Mouse (Mus musculus): ENCODE data around the gene Olfr652.

Olfr652 gene

DNA sequence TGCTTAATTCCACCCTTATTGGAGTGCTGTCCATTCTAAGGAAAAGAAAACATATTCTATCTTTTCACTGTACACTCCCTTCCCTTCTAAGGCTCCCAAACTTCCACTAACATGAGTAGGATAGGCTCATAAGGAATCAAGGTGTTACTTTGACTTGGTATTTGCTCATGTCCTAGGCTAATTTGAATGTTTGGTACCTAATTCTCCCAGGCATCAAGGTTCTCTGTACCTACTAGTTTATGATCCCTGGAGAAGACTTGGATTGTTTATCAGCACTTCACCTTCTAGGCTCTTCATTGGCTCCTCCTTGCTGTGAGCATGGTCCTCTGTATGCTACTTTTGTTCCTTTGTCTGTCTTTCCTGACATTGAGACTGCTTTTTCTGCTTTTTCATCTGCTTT lies at the start of gene Olfr652:
Olfr652 (plus strand) TSS at position 301 of the 400 bp plus-strand sequence.
- no peak for DNase-seq

DNA sequence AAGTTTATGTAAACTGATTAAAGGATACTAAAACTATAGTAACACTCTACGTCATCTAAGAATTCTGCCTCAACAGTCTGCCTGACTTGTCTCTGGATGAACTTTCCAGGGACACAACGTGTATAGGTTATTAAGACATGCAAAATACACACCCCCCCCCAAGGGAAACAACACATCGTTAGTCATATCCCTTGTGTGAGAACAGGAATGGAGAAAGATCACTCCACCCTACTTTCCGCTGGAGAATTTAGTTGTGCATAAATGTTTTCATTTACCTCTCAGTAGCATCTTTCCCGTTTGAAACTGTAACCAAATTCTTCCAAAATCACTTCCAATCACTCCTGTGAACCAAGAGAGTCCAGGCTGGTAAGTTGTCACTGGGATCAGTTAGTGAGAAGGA lies 10.9 kb upstream of the Olfr652 start, which contains the start of gene Olfr651:
Olfr651 (plus strand) TSS at position 301 of the 400 bp plus-strand sequence.
- no peak for DNase-seq

DNA sequence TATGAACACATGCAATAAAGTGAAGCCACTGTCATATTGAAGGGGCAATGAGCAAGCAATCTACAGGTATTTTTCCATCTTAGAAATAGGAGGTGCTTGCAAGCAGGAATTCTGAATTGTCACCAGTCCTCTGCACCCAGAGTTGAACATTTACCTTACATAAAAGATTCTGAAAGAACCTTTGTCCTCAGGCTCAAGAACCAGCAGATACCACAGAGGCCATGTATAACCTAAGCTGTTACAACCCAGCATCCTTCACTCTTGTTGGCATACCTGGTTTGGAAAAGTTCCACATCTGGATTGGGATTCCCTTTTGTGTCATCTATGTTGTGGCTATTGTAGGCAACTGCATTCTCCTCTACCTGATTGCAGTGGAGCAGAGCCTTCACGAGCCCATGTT lies 8.0 kb upstream of the Olfr652 start:
- no peak for DNase-seq

GRCm38 (mm10) chr7:104577014-104577413 lies 16.3 kb downstream of the Olfr652 start, which contains the start of gene Olfr653:
Gene Olfr653, plus strand, starts transcription at chr7:104577314.
- DNase-seq, result no peak

- no peak for DNase-seq
These were observed 20.1 kb downstream of the Olfr652 start for GRCm38 (mm10) chr7:104580846-104581245.

GRCm38 (mm10) chr7:104581429-104581828 lies 20.7 kb downstream of the Olfr652 start:
- no peak for DNase-seq

DNA sequence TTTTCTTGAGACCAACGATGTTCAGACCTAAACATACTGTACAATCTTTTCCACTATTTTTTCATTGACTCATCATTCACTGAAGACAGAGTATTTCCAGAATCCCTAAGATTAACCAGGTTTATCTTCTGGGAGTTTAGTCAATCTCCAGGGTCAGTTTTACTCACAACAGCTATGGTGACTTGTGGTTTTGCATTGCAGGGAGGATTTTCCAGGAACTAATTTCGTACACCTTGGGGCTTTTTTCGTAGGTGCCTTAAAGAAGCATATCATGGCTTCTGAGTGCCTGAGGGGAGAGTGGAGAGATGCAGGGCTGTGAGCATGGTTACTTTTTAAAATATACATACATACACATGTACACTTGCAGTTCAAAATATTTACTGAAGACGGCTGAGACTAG lies 26.0 kb downstream of the Olfr652 start, which contains the start of gene Olfr654:
Olfr654 (plus strand) TSS at position 301 of the 400 bp plus-strand sequence.
- DNase-seq, result no peak

DNA sequence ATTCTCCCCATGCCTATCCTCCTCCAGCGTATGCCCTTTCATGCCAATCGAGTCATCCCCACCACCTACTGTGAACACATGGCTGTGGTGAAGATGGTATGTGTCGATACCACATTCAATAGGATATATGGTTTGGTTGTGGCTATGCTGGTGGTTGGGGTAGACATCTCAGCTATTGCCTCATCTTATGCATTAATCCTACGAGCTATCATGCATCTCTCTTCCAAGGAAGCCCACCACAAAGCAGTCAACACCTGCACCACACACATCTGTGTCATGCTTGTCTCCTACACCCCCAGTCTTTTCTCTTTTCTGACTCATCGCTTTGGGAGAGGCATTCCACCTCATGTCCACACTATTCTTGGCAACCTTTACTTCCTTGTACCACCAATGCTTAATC lies 27.6 kb downstream of the Olfr652 start:
- DNase-seq, result no peak

GRCm38 (mm10) chr7:104601679-104602078 lies 41.0 kb downstream of the Olfr652 start, which contains the start of gene Olfr655:
Gene Olfr655, minus strand, starts transcription at chr7:104601779.
- DNase-seq, result no peak

- peak; percentile 6 to 13 for DNase-seq
These were observed 42.5 kb downstream of the Olfr652 start for GRCm38 (mm10) chr7:104603173-104603572.

GRCm38 (mm10) chr7:104604727-104605126 lies 44.0 kb downstream of the Olfr652 start:
- DNase-seq, result no peak

GRCm38 (mm10) chr7:104613655-104614054 lies 53.0 kb downstream of the Olfr652 start, which contains the start of gene Olfr656:
Gene Olfr656, plus strand, starts transcription at chr7:104613955.
- DNase-seq, result no peak

All from lung, adult 18-20 months (tissue).